Mouse (Mus musculus) T-helper 17 cell (primary cell): ENCODE data around the gene Hpcal1.

Experiments used
- in situ Hi-C, 2 experiments: fragments of 300-600 bp; cut with MboI, MseI; formaldehyde crosslinking; loops; 1 replicate in 1 of 2; 2 replicates in 1 of 2; pipeline ENCODE4 v1.15.1; 2025; ENCODE audit warnings: high pct_unique_total_duplicates in 2 of 2

The Hpcal1 gene

GRCm38 (mm10) chr12:17711731-17712388 lies 21.2 kb downstream of the Hpcal1 start:
- in situ Hi-C loops = no loop called here

GRCm38 (mm10) chr12:17712571-17712970 lies 21.9 kb downstream of the Hpcal1 start:
- in situ Hi-C loops = no loop called here

GRCm38 (mm10) chr12:17715720-17716478 lies 25.2 kb downstream of the Hpcal1 start:
- in situ Hi-C loops = no loop called here

- in situ Hi-C loops = no loop called here
Measured at GRCm38 (mm10) chr12:17717257-17717656, 26.6 kb downstream of the Hpcal1 start.

- in situ Hi-C loops = no loop called here
Measured at GRCm38 (mm10) chr12:17718146-17718545, 27.5 kb downstream of the Hpcal1 start.

- in situ Hi-C loops = loop anchor here in 1 of 2 experiments (10.0 kb wide), 1 partner anchor 906 kb away; the partner anchor contains the start of gene E2f6
Measured at GRCm38 (mm10) chr12:17721058-17721457, 30.4 kb downstream of the Hpcal1 start.

GRCm38 (mm10) chr12:17722452-17723181 lies 32.0 kb downstream of the Hpcal1 start:
- in situ Hi-C loops = loop anchor here in 1 of 2 experiments (10.0 kb wide), 1 partner anchor 908 kb away; the partner anchor contains the start of gene E2f6

GRCm38 (mm10) chr12:17723182-17723570 lies 32.5 kb downstream of the Hpcal1 start:
- in situ Hi-C loops = loop anchor here in 1 of 2 experiments (10.0 kb wide), 1 partner anchor 908 kb away; the partner anchor contains the start of gene E2f6

- in situ Hi-C loops = loop anchor here in 1 of 2 experiments (10.0 kb wide), 1 partner anchor 909 kb away; the partner anchor contains the start of gene E2f6
Measured at GRCm38 (mm10) chr12:17723999-17724398, 33.3 kb downstream of the Hpcal1 start.

- in situ Hi-C loops = loop anchor here in 1 of 2 experiments (10.0 kb wide), 1 partner anchor 910 kb away; the partner anchor contains the start of gene E2f6
Measured at GRCm38 (mm10) chr12:17724412-17725090, 33.9 kb downstream of the Hpcal1 start.

- in situ Hi-C loops = loop anchor here in 1 of 2 experiments (10.0 kb wide), 1 partner anchor 911 kb away; the partner anchor contains the start of gene E2f6
Measured at GRCm38 (mm10) chr12:17725592-17725991, 34.9 kb downstream of the Hpcal1 start.

GRCm38 (mm10) chr12:17726576-17727320 lies 36.1 kb downstream of the Hpcal1 start:
- in situ Hi-C loops = loop anchor here in 1 of 2 experiments (10.0 kb wide), 1 partner anchor 912 kb away; the partner anchor contains the start of gene E2f6

- in situ Hi-C loops = loop anchor here in 1 of 2 experiments (10.0 kb wide), 1 partner anchor 913 kb away; the partner anchor contains the start of gene E2f6
Measured at GRCm38 (mm10) chr12:17727676-17728339, 37.2 kb downstream of the Hpcal1 start.

- in situ Hi-C loops = loop anchor here in 1 of 2 experiments (10.0 kb wide), 1 partner anchor 915 kb away; the partner anchor contains the start of gene E2f6
Measured at GRCm38 (mm10) chr12:17729211-17729900, 38.7 kb downstream of the Hpcal1 start.

- in situ Hi-C loops = no loop called here
Measured at GRCm38 (mm10) chr12:17732006-17732405, 41.4 kb downstream of the Hpcal1 start.

GRCm38 (mm10) chr12:17732546-17732945 lies 41.9 kb downstream of the Hpcal1 start:
- in situ Hi-C loops = no loop called here

GRCm38 (mm10) chr12:17733114-17733904 lies 42.7 kb downstream of the Hpcal1 start:
- in situ Hi-C loops = no loop called here

GRCm38 (mm10) chr12:17736396-17736795 lies 45.7 kb downstream of the Hpcal1 start:
- in situ Hi-C loops = loop anchor here in 1 of 2 experiments (5.0 kb wide), 1 partner anchor 44 kb away; the partner anchor contains the start of gene Hpcal1
